Mouse (Mus musculus) hindbrain, embryonic 16.5 days (tissue): ENCODE measurements around the gene Gm2056. TPM values are rescaled to one million over a fixed set of nuclear protein-coding genes. Genes with fewer than 3 reads are reported as not detected.

ENCODE experiments used
- polyA plus RNA-seq: library from polyadenylated mRNA; unstranded; fragments of >200 nt; fragmentation: Nextera tagmentation; extraction: Ambion mirVana; gene quantifications from 2 replicates; pipeline ENCODE4 v1.2.1, GENCODE M21; 2015

Gene Gm2056
- polyA plus RNA-seq, 1 experiment from 2014 or later = not detected

Other genes with a start within 250 kb of the Gm2056 start
- not detected in 2 replicates for gene Gm21936, start 231.5 kb upstream of the Gm2056 start, polyA plus RNA-seq
- not detected in 2 replicates for gene BB287469, start 210.4 kb upstream of the Gm2056 start, polyA plus RNA-seq
- not detected in 2 replicates for gene Gm2001, start 184.7 kb upstream of the Gm2056 start, polyA plus RNA-seq
- gene Gm2016, start 152.9 kb upstream of the Gm2056 start, polyA plus RNA-seq = not detected in 2 replicates
- gene Gm2022, start 131.6 kb upstream of the Gm2056 start, polyA plus RNA-seq = not detected in 2 replicates
- not detected in 2 replicates for gene Gm2035, start 107.1 kb upstream of the Gm2056 start, polyA plus RNA-seq
- gene Gm2042, start 72.9 kb upstream of the Gm2056 start, polyA plus RNA-seq = not detected in 2 replicates
- gene Gm2075, start 15.2 kb upstream of the Gm2056 start, polyA plus RNA-seq = not detected in 2 replicates
- not detected in 2 replicates for gene Gm6803, start 8.2 kb upstream of the Gm2056 start, polyA plus RNA-seq
- gene Gm16368, start 56.7 kb downstream of the Gm2056 start, polyA plus RNA-seq = not detected in 2 replicates
- gene Gm10436, start 155.1 kb downstream of the Gm2056 start, polyA plus RNA-seq = not detected in 2 replicates
- not detected in 2 replicates for gene Gm8332, start 223.1 kb downstream of the Gm2056 start, polyA plus RNA-seq
- not detected in 2 replicates for gene Gm5662, start 247.5 kb downstream of the Gm2056 start, polyA plus RNA-seq